Mouse (Mus musculus) yolk sac, embryonic 10.5 days (tissue): ENCODE data around the gene Abcg1.

ENCODE experiments used
- DNase-seq: peaks from one replicate; pipeline ENCODE4 v3.0.0-alpha.2; 2017; ENCODE audit warnings: low spot score

Abcg1 gene

DNA sequence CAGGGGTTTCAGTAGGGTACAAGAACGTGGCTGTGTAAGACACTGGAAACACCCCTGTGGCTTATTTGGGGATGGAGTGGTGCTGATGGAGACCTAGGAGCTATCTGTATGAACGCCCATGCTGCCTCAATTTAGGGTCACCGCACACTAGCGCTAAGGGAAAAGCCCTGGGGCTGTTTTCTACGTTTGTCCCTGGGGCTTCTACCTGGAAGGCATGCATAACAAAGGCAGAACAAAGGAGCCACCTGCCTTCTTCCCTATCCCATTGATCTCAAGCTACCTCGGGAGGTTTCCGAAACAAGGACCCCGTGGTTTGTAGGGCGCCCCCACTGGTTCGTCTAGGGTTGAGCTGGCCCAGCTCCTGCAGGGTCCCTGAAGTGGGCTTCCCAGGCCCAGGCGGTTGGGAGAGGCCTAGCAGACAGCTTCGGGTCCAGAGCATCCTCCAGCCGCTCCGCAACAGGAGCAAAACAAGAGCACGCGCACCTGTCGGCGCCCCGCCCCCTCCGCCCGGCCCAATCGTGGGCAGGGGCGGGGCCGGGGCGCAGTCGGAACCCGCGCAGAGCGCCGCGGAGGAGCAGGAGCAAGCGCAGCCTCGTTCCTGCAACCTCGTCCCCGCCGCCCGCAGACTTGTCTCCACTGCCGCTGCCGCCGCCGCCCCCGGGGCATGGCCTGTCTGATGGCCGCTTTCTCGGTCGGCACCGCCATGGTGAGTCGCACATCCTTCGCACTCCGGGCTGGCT lies at the start of gene Abcg1:
Gene Abcg1 (plus strand): TSS at position 525 of the 740 bp plus-strand sequence.
- peak; percentile 40 for DNase-seq

DNA sequence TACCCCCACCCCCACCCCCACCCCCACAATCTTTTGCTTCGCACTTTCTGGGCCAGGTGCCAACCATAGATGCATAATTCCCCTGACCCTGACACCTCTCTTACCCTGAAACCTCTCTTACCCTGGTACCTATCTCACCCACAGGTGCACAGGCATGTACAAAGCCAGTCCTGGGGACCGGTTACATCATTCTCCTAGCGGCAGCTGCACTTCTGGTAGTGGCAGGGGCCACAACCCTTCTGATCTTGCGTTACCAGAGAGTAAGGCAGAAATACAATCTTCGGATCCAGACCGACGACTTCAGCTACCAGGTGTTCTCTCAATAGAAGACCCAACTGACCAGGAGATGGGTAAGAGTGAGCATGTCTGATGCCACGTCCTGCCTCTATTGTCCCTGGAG lies 49.1 kb upstream of the Abcg1 start:
- DNase-seq, result no peak

DNA sequence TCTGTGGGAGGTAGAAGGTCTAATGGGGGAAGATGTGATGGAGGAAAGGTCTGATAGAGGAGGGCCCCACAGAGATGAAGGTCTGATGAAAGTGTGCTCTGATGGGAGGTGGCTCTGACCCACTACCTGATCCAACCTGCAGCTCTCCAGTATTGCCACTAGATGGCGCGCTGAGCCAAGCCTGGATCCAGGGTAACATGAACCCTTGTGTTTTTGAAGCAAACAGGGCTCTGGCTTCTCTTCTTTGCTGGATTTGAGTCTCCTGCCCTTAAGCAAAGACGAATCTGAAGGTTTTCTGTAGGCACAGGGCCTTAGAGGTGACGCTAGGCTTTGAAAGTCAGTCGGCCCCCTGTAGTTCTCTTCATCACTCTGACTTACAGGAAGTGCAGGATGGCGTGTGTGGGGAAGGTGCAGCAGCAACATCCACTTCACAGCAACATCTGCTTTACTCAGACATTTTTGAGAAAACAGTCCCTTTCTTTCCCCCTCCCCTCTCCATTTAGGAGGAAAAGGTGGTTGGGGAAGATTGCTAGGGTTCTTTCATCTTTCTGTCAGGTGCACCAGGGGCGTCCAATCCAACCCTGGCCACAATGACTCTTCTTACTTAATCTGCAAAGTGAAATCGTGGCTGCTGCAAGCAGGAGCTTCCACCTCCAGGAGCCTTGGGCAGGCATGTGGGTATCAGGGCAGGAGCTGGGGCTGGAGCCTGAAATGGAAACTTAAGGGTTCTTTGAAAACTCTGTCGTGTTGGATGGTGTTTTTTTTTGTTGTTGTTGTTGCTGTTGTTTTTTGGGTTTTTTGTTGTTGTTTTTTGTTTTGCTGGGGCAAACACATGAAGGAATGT lies 45.7 kb upstream of the Abcg1 start:
- DNase-seq, result peak; percentile 9

DNA sequence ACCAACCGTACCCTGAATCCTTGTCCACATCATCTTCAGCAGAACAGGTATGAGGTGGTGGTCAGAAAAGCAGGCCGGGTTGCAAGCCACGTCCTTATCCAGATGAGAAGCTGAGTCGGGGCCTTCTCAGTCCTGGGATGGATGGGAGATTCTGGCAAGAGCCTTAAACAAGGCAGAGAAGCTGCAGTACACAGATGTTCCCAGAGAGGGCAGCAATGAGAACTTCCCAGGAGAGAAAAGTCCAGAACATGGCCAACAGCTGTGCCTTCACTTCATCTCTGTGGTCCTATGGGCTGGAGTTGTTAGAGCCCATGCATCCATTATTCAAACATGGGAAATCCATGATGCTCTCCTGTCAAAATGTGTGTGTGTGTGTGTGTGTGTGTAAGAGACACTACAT lies 39.2 kb upstream of the Abcg1 start:
- DNase-seq, result no peak

DNA sequence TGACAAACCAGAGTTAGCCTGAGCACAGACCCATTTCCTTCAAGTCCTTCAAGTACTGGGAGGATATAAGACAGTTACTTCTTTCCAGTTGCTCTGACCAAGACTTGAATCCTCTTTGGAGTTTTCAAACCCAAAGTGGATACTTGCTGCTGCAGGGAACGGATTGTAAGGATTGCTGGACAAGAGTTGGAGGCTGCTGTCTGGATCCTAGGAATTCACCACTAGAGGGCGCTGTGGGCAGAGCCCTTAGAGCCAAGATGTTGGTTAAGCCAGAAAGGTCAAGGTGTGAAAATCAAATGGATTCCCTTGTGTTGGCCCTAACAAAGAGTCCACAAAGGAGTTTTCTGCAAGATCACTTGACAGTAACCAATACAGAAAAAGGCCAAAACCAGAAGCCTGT lies 38.0 kb upstream of the Abcg1 start:
- DNase-seq, result peak; percentile 28

DNA sequence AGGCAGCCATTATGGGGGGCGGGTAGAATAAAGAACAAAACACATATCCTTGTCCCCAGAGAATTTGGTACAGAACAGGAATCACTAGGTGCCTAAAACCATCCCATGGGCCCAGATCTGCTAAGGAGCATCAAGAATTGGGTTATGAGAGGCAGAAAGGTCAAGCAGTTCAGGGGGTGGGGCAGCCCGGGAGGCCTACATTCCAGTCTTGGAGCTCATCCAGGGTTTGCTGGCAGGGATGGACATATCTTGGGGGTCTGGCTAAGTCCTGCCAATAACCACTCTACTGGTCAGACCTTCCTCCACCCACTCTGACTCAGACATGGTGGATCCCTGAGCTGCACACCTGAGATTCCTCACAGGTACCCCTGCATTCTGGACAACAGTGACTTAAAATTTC lies 37.4 kb upstream of the Abcg1 start:
- DNase-seq, result no peak

DNA sequence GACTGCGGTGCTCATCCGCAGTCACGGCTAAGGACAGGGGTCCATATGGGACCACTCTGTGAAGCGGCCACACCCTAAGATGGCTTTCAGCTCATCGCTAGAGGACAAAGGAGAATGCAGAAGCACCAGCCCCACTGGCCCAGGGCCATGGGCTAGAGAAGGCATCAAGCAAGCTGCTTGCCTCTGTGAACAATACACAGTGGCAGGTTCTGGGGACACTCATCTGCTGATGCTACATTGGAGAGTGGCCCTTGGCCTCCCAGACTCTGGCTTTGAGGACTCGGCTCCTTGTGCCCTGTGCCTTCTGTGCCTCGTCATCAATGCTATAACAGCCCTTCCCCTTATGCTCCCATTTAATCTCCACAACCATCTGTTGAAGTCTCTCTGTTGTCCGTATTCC lies 36.2 kb upstream of the Abcg1 start:
- no peak for DNase-seq

DNA sequence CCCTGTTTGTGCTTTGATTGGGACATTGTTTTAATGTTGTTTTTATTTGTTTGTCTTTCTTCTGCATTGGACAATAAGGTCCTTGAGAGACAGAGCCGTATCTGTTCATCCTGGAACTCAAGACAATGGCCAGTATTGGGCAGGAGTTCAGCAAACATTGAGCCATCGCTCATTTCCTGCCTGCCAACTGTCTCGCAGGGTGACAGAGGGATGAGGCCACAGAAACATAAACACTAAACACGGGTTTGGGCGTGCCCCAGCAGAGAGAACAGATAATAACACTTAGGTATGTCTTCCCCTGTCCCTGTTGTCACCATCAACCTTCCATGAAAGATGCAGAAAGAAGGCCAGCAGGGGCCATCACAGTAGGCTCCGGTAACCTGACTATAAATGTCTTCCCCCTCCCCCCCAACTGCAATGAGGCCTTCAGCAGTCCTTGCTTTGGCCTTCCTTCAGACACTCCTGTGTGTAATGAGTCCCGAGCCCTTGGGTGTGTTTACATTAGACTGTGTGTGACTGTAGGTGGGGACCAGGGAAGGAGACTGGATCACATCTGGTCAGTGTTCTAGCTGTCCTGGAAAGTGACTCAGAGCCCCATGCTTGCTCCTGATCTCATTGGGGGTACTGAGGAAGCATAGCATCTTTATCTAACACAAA lies 33.2 kb upstream of the Abcg1 start:
- no peak for DNase-seq

DNA sequence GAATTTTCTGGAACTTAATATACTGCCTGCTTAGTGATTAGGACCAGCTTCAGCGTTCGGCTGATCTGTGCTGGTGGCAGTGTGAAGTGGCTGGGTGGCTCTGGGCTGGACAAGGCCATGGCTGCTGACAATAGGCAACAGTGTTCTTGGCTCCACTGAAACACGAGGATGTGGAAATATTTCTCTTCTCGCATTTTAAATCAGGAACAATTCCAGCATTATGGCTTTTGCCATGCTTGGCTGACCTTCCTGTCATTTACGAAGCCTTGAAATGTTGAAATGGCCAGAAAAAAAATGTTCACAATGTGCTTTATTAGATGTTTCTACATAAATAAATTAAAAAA lies 32.7 kb upstream of the Abcg1 start:
- DNase-seq, result no peak

DNA sequence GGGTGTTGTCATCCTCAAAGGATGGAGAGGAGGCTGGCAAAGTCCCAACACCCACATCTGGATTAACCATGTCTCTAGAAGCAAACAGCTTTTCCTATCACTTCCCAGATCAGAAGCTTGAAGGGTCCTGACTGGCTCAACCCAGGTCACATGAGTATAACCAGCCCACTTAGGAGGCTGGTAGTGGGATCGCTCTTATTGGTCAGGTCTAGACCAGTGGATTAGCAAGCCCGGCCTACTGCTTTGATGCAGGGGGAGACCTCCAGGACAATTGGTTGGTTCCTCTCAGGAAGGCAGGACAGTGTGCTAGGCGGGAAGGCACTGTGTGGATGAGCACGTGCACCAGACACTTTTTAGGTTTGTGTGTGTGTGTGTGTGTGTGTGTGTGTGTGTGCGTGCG lies 30.5 kb upstream of the Abcg1 start:
- DNase-seq, result no peak

DNA sequence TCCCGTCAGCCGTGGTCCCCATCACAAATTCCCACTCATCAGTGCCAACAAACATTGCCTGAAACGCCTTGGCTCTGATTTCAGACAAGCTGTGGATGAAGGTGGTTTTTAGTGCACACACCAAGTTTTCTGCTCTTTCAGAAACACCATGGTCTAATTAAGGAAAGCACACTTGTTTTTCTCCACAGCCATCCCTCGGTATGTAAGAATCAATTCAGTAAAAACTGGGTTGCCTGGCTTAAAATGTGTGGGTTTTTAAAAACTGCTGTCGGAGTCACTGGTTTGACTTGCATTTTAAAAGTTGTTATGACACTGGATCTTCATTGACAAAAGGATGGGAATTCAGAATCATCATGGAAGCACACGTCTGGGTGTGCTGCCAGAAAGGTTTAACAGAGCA lies 29.8 kb upstream of the Abcg1 start:
- DNase-seq, result no peak

DNA sequence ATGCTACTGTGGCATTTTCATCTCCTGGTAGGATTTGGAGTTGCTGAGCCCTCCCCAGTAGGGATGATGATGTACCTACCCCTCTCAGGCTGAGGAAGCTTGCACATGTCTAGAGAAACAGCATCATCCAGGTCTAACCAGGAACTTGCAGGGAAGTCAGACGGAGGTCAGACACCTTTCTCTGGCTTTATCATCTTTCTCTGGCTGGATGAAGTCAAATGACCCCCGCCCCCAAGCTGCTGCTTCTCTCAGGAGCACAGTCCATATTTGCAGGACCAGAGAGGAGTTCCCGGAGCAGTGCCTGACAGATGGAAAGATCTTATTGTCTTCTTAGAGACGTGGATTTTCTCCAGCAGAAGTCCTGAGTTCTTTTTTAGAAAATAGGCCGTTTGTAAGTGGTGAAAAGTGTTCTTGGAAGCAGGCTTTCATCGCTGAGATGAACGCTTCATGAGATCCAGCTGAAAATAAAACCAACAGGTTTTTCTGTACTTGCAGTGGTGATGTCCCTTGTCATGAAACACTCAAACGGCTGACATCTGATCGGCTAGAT lies 28.6 kb upstream of the Abcg1 start:
- no peak for DNase-seq

DNA sequence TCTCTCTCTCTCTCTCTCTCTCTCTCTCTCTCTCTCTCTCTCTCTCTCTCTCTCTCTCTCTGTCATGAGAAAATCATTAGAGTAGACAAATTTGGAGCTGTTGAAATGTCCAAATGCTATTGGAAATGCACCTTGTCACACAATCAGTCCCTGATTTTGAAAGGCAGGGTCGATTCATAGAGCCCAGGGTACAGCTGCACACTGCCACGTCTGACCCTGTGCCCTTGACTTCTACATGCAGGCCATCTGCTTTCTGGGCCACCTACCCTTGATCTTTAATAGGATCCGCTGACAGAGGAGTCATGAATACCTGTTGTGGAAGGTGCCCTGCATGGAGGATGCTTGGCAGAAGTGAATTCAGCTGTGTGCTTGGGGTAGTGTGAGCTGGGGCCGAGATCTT lies 28.1 kb upstream of the Abcg1 start:
- DNase-seq, result no peak

DNA sequence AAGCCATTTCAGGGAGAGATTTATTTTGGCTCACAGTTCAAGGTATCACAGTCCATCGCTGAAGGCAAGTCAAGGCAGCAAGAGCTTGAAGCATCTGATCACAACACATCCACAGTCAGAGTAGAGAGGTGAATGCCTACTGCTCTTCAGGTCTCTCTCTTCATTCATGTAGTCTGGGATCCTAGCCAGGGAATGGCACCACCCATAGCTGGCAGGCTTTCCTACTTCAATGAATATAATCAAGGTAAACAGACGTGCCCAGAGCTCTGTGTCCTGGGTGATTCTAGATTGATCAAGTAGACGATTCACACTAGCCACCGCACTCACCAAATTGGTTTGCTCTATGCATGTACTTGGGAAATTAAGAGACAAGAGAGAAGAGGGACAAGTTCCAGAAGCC lies 25.1 kb upstream of the Abcg1 start:
- no peak for DNase-seq

DNA sequence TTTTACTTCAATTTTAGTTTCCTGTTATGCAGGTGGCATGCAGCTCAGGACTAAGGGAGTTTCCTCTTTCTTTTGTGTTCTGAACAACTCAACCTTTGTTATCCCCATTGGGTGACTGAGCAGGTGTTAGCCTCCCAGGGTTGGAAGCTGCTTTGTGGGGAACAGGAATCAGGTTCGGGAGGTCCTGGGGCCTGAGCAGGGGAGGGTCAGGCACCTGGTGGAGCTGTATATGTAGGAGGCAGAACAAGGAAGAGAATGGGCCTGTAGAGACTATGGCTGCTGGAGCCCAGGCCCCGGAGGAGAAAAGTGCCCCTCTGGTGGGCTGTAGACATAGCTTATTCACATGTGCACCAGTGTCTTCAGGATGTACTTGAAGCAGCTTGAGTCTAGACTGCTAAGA lies 24.2 kb upstream of the Abcg1 start:
- no peak for DNase-seq

DNA sequence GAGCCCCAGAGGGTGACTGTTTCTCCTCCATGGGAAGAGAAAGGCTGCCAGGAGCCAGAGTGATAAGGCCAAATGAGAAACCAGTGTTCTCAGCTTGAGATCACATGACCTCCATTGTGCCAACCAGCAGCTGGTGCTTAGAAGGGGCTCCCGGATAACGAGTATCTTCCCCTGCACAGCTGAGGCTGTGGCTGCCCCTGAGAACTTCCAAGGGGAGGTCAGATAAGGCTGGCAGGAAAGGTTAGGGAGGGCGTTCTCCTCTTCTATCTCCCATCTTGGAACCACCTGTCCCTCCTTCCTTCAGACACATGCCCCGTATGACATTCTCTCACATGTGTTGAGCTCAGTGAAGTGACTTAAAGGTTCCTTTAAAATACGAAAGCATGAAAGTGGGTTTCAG lies 23.3 kb upstream of the Abcg1 start:
- DNase-seq, result no peak

DNA sequence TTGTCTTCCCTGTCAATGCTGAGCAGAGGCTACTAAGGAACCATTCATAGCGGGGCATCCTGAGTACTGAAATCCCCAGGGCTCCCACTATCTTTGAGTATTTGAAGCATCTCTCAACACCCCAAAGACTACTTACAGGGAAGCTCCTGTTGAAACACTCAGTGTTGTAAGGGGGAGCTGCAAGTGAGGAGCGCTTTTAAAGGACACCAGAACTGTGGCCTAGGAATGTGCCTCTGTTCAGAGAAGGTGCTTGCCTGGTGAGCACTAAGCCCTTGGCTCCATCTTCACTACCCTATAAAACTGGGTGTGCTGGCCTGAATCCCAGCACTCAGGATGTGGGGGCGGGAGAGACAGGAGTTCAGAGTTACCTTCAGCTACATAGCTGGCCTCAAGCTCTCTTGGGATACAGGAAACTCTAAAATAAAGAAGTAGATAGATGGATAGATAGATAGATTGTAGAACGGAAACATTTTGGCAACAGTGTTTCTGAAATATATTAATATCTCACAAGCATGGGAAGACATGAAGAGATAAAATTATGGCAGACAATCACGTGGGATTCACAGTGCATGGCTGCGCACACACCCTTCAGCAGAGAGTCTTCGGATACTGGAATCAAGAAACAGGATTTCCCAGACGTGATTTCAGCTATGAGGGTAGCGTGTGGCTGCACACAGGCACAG lies 22.7 kb upstream of the Abcg1 start:
- no peak for DNase-seq

DNA sequence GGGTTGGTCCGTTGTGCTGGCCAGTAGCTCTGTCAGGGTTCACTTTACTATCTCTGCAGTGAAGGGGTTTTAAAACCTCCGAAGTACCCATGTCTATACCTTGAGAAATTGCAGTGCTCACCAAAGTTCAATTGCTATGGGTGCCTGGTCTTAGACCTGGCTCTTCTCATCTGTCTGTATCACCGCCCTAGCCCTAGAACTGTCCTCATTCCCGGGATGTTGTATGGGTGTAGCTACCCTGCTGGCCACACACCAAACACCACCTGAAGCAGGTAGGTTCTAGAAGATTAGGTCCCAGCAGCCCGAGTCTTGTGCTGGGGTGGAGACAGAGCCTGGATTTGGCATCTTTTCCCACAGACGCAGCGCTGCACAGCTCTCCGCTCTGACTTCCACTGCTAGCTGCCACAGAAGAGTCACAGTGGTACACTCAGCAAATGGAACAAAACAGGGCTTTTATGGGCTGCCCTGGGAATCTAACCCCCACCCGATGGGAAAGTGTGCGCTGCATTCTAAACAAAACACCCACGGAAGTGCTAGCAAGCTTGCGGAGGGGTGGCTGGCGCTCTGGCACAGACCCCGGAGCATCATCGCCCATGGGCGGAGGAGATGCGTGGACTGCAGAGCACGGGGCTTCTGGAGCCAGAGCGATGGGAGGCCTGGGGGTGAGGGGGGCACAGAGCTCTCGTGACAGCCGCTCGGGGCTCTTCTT lies 21.2 kb upstream of the Abcg1 start:
- no peak for DNase-seq

DNA sequence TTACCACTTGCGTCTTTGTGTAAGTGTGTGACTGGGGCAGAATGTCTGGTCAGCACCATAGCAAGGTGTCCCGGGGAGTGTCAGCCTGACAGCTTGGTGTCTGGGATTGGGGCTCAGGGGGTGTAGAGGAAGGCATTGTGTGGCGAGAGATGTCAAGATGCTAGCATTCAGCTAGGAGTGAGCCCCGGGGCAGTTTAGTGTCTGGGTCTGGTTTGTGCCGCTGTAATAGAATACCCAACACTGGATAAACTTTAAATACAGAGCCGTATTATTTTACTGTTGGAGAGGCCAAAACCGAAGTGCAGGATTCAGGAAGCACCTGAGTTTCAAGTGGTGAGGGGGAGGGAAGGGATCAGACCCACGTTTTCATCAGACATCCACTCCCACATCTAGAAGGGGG lies 20.1 kb upstream of the Abcg1 start:
- no peak for DNase-seq

DNA sequence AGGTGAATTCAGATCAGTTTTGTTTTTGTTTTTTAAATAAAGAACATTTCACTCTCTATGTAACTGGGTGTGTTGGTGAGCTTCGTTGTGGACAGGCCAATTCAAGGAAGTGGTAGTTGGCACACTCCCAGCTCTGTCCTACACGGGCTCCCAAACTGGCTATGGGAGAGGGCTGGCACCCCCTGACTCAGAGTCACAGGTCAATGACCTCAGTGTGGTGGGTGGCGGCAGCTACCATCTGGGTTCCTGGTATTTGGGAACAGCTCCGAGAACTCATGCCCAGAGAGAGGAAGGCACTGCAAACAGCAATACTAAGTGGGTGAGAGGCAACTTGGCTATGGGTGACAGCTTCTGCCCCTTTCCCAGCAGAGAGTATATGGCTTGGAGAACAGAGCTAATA lies 19.1 kb upstream of the Abcg1 start:
- DNase-seq, result no peak

DNA sequence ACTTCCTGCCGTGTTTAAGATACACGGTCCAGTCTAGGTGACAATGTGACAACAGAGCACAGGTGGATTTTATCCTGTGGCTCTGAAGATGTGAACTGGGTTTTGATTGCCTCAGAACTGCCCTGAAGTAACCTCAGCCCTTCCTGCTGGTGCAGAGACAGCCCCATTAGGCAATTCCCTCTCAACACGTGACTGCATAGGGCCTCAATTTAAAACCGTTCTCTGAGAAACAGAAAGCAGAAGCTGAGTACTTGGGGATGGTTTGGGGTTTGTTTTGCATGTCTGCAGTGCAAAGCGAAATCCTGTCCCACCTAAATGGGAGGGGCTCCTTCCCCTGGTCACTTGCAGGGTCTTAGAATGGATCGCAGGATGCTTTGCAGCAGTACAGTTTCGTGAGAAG lies 17.8 kb upstream of the Abcg1 start:
- no peak for DNase-seq

DNA sequence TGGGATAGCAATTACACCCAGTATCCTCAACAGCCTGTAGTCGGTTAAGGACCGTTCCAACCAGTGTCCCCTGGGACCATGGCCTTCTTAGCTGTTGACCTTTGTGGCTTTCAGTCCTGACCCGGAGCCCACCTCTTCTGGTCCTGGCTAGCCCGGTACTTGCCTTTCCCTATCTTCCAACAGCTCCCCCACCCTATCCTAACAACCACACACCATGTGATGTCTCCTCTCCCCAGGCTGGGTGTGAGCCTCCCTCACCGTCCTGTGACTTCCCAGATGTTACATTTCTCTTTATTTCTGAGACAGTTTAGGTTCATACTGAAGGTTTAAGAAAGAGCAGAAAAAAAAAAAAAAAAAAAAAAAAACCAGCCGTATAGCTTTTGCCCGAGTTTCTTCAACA lies 17.1 kb upstream of the Abcg1 start:
- no peak for DNase-seq
